Mouse (Mus musculus): Measurements from ENCODE around the gene Amhr2. TPM values are rescaled to one million over a fixed set of nuclear protein-coding genes. Genes with fewer than 3 reads are reported as not detected.

Gene Amhr2
- polyA plus RNA-seq, 1 experiment: 0.18 TPM

- Histone ChIP-seq H3K27ac (ENCODE audit: insufficient read depth, low read depth, low read length) (peak overlapping the region; percentile 99), H3K36me3 (ENCODE audit: control insufficient read depth, insufficient read depth, low read length) (peaks cover 18% of the 10 kb centered on the region)
- WGBS: 13% methylated on average over 34 of the region's 34 CpGs
These were observed 40.3 kb upstream of the Amhr2 start for GRCm38 (mm10) chr15:102404608-102405488.

DNA sequence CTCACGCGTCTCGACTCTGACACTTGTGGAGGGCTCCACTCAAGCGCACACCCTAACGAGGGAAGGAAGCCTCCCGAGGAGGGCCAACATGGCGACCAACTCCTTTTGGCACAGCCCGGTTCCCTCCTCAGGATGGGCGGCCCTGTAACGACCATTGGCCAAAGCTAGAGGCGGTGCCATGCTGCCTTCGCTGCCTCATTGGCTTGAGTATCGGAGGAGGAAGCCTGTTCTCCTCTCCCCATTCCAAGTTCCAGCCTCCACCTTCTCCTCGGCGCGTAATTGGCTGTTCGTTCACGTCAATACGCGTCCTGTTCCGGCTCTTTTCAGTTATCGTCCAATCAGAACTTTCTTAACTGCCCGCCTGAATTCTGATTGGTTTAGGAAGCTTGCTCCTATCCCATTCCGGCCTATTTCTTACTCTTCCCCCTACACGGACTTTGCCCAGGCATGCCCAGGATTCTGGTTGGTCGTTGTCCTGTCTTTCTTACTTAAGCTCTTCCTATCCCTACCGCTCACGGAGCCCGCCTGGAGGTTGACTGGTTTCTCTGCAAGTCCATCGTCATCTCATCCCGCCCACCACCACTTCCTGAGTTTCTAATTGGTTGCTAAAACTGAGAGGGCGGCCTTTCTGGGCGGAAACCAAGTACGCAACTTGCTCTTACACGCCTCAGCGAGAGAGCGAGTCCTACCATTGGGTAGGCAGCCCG lies 39.5 kb upstream of the Amhr2 start, which contains the start of gene Sp1:
TSS of gene Sp1 (plus strand) at position 655 of the 707 bp plus-strand sequence.
- Histone ChIP-seq H3K4me1 (ENCODE audit: control insufficient read depth, insufficient read depth, insufficient read length, low read length) (peaks cover 19% of the 10 kb centered on the region), H3K27me3 (ENCODE audit: control insufficient read depth, insufficient read depth, low read length) (no peaks in the 10 kb centered on the region), H3K4me3 (ENCODE audit: low read depth, low read length) (peak within 1 kb of the TSS; percentile 65), H3K36me3 (ENCODE audit: control insufficient read depth, insufficient read depth, low read length) (peaks cover 23% of the 10 kb centered on the region), H3K27ac (ENCODE audit: insufficient read depth, low read depth, low read length) (peak within 1 kb of the TSS; percentile 99)
- WGBS: under 1% methylated on average over 38 of the region's 38 CpGs
- TF ChIP-seq POLR2A (IDR thresholded peaks at IDR 0.05; ENCODE audit: low read depth, low read length) (peak; percentile 97; the same call in 1 of the 2 replicates), CTCF (IDR thresholded peaks at IDR 0.05; ENCODE audit: extremely low read depth, insufficient read length, insufficient replicate concordance, low read depth, low read length) (no peak)

More at GRCm38 (mm10) chr15:102404608-102405488, 40.3 kb upstream of the Amhr2 start:
- H3K27me3 ChIP-seq (ENCODE audit: control insufficient read depth, insufficient read depth, low read length): no peaks in the 10 kb centered on the region
- peaks cover 15% of the 10 kb centered on the region for H3K4me1 ChIP-seq (ENCODE audit: control insufficient read depth, insufficient read depth, insufficient read length, low read length)
- peak overlapping the region; percentile 65 for H3K4me3 ChIP-seq (ENCODE audit: low read depth, low read length)
- no peak; the same call in 1 of the 2 replicates for TF ChIP-seq POLR2A (IDR thresholded peaks at IDR 0.05; ENCODE audit: low read depth, low read length)
- peak; percentile 58; the same call in 1 of the 2 replicates for TF ChIP-seq CTCF (IDR thresholded peaks at IDR 0.05; ENCODE audit: extremely low read depth, insufficient read length, insufficient replicate concordance, low read depth, low read length)

DNA sequence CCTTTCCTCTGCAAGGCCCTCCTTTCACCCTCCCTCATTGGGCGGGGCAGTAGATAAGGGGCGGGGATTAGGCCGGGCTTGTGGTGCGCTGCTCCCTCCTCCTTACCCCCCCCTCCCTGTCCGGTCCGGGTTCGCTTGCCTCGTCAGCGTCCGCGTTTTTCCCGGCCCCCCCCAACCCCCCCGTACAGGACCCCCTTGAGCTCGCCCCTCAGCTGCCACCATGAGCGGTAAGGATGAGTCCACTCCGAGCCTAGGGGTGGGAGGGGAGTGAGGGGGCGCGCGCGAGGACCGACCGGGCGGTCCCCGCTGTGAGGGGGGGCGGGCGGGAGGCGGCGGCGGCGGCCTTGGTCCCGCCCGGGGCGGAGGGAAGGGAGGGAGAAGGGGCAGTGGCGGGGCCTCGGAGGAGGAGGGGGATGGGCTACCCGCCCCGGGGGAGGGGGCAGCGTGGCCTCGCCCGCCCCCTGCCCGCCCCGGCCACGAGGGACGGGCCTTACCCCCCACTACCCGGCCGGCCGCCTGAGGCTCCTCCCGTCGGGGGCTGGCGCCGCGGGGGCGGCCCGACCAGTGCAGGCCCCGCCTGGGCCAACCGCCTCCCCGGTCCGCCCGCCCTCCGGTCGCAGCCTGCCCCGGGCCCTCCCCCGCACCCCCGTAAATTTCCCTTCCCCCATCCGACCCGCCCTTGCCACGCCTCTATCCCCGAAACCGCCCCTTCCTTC lies 38.8 kb upstream of the Amhr2 start:
- Histone ChIP-seq H3K27me3 (ENCODE audit: control insufficient read depth, insufficient read depth, low read length) (no peaks in the 10 kb centered on the region), H3K4me3 (ENCODE audit: low read depth, low read length) (peak overlapping the region; percentile 62), H3K36me3 (ENCODE audit: control insufficient read depth, insufficient read depth, low read length) (peaks cover 23% of the 10 kb centered on the region), H3K4me1 (ENCODE audit: control insufficient read depth, insufficient read depth, insufficient read length, low read length) (peaks cover 19% of the 10 kb centered on the region), H3K27ac (ENCODE audit: insufficient read depth, low read depth, low read length) (0 out of 2 replicates have a peak overlapping the region, but pooled peaks have one; percentile 20)
- no peak for TF ChIP-seq CTCF (IDR thresholded peaks at IDR 0.05; ENCODE audit: extremely low read depth, insufficient read length, insufficient replicate concordance, low read depth, low read length)
- TF ChIP-seq POLR2A (IDR thresholded peaks at IDR 0.05; ENCODE audit: low read depth, low read length): peak; percentile 29; the same call in 1 of the 2 replicates
- 2% methylated on average over 41 of the region's 69 CpGs for WGBS

GRCm38 (mm10) chr15:102406912-102407580 lies 38.1 kb upstream of the Amhr2 start:
- WGBS: 8% methylated on average over 3 of the region's 3 CpGs
- Histone ChIP-seq H3K27ac (ENCODE audit: insufficient read depth, low read depth, low read length) (peak overlapping the region; percentile 20; the same call in 1 of the 2 replicates), H3K4me1 (ENCODE audit: control insufficient read depth, insufficient read depth, insufficient read length, low read length) (peaks cover 20% of the 10 kb centered on the region), H3K36me3 (ENCODE audit: control insufficient read depth, insufficient read depth, low read length) (peaks cover 26% of the 10 kb centered on the region), H3K4me3 (ENCODE audit: low read depth, low read length) (peak overlapping the region; percentile 62), H3K27me3 (ENCODE audit: control insufficient read depth, insufficient read depth, low read length) (no peaks in the 10 kb centered on the region)
- TF ChIP-seq CTCF (IDR thresholded peaks at IDR 0.05; ENCODE audit: extremely low read depth, insufficient read length, insufficient replicate concordance, low read depth, low read length): no peak
- no peak for TF ChIP-seq POLR2A (IDR thresholded peaks at IDR 0.05; ENCODE audit: low read depth, low read length)

DNA sequence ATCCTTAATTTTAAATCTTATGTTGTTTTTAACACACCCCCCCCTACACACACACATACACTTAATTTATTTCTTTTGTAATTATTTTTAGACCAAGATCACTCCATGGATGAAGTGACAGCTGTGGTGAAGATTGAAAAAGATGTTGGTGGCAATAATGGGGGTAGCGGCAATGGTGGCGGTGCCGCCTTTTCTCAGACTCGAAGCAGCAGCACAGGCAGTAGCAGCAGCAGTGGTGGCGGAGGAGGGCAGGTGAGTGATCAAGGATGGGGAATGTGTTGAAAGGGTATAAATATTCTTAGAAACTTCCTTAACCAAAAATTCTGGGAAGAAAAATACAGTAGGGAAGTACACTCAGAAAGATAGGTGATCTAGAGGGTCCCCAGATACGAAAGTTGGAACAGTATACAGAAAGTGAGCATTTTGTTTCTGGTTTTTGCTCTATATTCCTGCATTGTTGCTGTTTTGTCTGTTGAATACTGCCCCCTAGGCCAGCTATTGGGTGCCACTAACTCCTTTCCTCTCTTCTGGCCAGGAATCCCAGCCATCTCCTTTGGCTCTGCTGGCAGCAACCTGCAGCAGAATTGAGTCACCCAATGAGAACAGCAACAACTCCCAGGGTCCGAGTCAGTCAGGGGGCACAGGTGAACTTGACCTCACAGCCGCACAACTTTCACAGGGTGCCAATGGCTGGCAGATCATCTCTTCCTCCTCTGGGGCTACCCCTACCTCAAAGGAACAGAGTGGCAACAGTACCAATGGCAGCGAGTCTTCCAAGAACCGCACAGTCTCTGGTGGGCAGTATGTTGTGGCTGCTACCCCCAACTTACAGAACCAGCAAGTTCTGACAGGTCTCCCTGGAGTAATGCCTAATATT lies 37.2 kb upstream of the Amhr2 start:
- Histone ChIP-seq H3K36me3 (ENCODE audit: control insufficient read depth, insufficient read depth, low read length) (peaks cover 26% of the 10 kb centered on the region), H3K27ac (ENCODE audit: insufficient read depth, low read depth, low read length) (no peak overlapping the region), H3K4me1 (ENCODE audit: control insufficient read depth, insufficient read depth, insufficient read length, low read length) (peaks cover 20% of the 10 kb centered on the region), H3K4me3 (ENCODE audit: low read depth, low read length) (no peak overlapping the region), H3K27me3 (ENCODE audit: control insufficient read depth, insufficient read depth, low read length) (no peaks in the 10 kb centered on the region)
- 91% methylated on average over 10 of the region's 10 CpGs for WGBS
- TF ChIP-seq CTCF (IDR thresholded peaks at IDR 0.05; ENCODE audit: extremely low read depth, insufficient read length, insufficient replicate concordance, low read depth, low read length) (no peak), POLR2A (IDR thresholded peaks at IDR 0.05; ENCODE audit: low read depth, low read length) (no peak)
